Mouse (Mus musculus): ENCODE measurements at regions not wholly inside any gene's neighbourhood (a gene's known extent, or its start where the extent isn't known, plus 50 kb on each side); places are given as distances from the start of the nearest gene placed in this dataset.

GRCm38 (mm10) chr7:77928479-77929467 is 809.0 kb downstream of the Ntrk3 start:
- intact Hi-C loops (cut with DNase I), result no loop called here
- no peak for DNase-seq (ENCODE audit: extremely low spot score in 1 of 2, low spot score in 2 of 2)

GRCm38 (mm10) chr7:77899231-77899630 is 838.6 kb downstream of the Ntrk3 start:
- Histone ChIP-seq H3K27ac (no peak overlapping the region), H3K4me3 (no peak overlapping the region)
- TF ChIP-seq CTCF (IDR thresholded peaks at IDR 0.05), result no peak
- intact Hi-C loops (cut with DNase I), result no loop called here
- no peak for DNase-seq (ENCODE audit: extremely low spot score in 1 of 2, low spot score in 2 of 2)

More at GRCm38 (mm10) chr7:77928479-77929467, 809.0 kb downstream of the Ntrk3 start:
- TF ChIP-seq CTCF (IDR thresholded peaks at IDR 0.05), result no peak
- no peak overlapping the region for H3K4me3 ChIP-seq
- no peak overlapping the region for H3K27ac ChIP-seq

GRCm38 (mm10) chr7:77888543-77888942 is 849.3 kb downstream of the Ntrk3 start:
- TF ChIP-seq CTCF (IDR thresholded peaks at IDR 0.05), result no peak
- intact Hi-C loops (cut with DNase I), result no loop called here
- no peak overlapping the region for H3K4me3 ChIP-seq
- no peak for DNase-seq (ENCODE audit: extremely low spot score in 1 of 2, low spot score in 2 of 2)
- H3K27ac ChIP-seq, result no peak overlapping the region

- TF ChIP-seq CTCF (IDR thresholded peaks at IDR 0.05), result no peak
- intact Hi-C loops (cut with DNase I), result no loop called here
- Histone ChIP-seq H3K27ac (no peak overlapping the region), H3K4me3 (no peak overlapping the region)
- no peak for DNase-seq (ENCODE audit: extremely low spot score in 1 of 2, low spot score in 2 of 2)
Measured at GRCm38 (mm10) chr7:77882605-77883354, 855.0 kb downstream of the Ntrk3 start.

- intact Hi-C loops (cut with DNase I), result no loop called here
- DNase-seq (ENCODE audit: extremely low spot score in 1 of 2, low spot score in 2 of 2), result no peak
Measured at GRCm38 (mm10) chr7:77867518-77867917, 870.3 kb downstream of the Ntrk3 start.

GRCm38 (mm10) chr7:77861841-77862240 is 876.0 kb downstream of the Ntrk3 start:
- TF ChIP-seq CTCF (IDR thresholded peaks at IDR 0.05), result no peak
- no peak for DNase-seq (ENCODE audit: extremely low spot score in 1 of 2, low spot score in 2 of 2)
- intact Hi-C loops (cut with DNase I), result no loop called here
- no peak overlapping the region for H3K27ac ChIP-seq
- H3K4me3 ChIP-seq, result no peak overlapping the region

More at GRCm38 (mm10) chr7:77867518-77867917, 870.3 kb downstream of the Ntrk3 start:
- H3K4me3 ChIP-seq, result no peak overlapping the region
- no peak for TF ChIP-seq CTCF (IDR thresholded peaks at IDR 0.05)
- H3K27ac ChIP-seq, result no peak overlapping the region

GRCm38 (mm10) chr7:77858436-77858835 is 879.4 kb downstream of the Ntrk3 start:
- intact Hi-C loops (cut with DNase I), result no loop called here
- TF ChIP-seq CTCF (IDR thresholded peaks at IDR 0.05), result no peak
- Histone ChIP-seq H3K27ac (no peak overlapping the region), H3K4me3 (no peak overlapping the region)
- no peak for DNase-seq (ENCODE audit: extremely low spot score in 1 of 2, low spot score in 2 of 2)

- intact Hi-C loops (cut with DNase I), result no loop called here
- DNase-seq (ENCODE audit: extremely low spot score in 1 of 2, low spot score in 2 of 2), result no peak
- Histone ChIP-seq H3K27ac (no peak overlapping the region), H3K4me3 (no peak overlapping the region)
- no peak for TF ChIP-seq CTCF (IDR thresholded peaks at IDR 0.05)
Measured at GRCm38 (mm10) chr7:77857979-77858378, 879.8 kb downstream of the Ntrk3 start.

GRCm38 (mm10) chr7:77855653-77856239 is 882.1 kb downstream of the Ntrk3 start:
- no peak overlapping the region for H3K4me3 ChIP-seq
- no peak for TF ChIP-seq CTCF (IDR thresholded peaks at IDR 0.05)
- DNase-seq (ENCODE audit: extremely low spot score in 1 of 2, low spot score in 2 of 2), result no peak
- H3K27ac ChIP-seq, result no peak overlapping the region
- intact Hi-C loops (cut with DNase I), result no loop called here

GRCm38 (mm10) chr7:77855077-77855476 is 882.7 kb downstream of the Ntrk3 start:
- Histone ChIP-seq H3K27ac (no peak overlapping the region), H3K4me3 (no peak overlapping the region)
- no peak for TF ChIP-seq CTCF (IDR thresholded peaks at IDR 0.05)
- no peak for DNase-seq (ENCODE audit: extremely low spot score in 1 of 2, low spot score in 2 of 2)
- intact Hi-C loops (cut with DNase I), result no loop called here

- H3K4me3 ChIP-seq, result no peak overlapping the region
- H3K27ac ChIP-seq, result no peak overlapping the region
- TF ChIP-seq CTCF (IDR thresholded peaks at IDR 0.05), result no peak
- intact Hi-C loops (cut with DNase I), result no loop called here
- DNase-seq (ENCODE audit: extremely low spot score in 1 of 2, low spot score in 2 of 2), result no peak
Measured at GRCm38 (mm10) chr7:77824261-77824959, 913.4 kb downstream of the Ntrk3 start.
